Mouse (Mus musculus): ENCODE measurements around the gene Mbnl2. TPM values are rescaled to one million over a fixed set of nuclear protein-coding genes. Genes with fewer than 3 reads are reported as not detected.
A peak's percentile ranks its signal among the peaks of the same experiment; 100 is the strongest.

Mbnl2 gene
- polyA plus RNA-seq, 1 experiment from 2014 or later, result 19.3 TPM

- no peak overlapping the region for H3K27ac ChIP-seq (ENCODE audit: low read length)
- WGBS (ENCODE audit: insufficient replicate concordance), result 58% methylated on average over 11 of the region's 11 CpGs
- H3K27me3 ChIP-seq (ENCODE audit: control insufficient read depth, insufficient read depth, low read depth, low read length), result no peaks in the 10 kb centered on the region
- H3K4me1 ChIP-seq (ENCODE audit: control insufficient read depth, low read depth, low read length), result peaks cover 8% of the 10 kb centered on the region
- H3K9me3 ChIP-seq (replicated peaks; ENCODE audit: control insufficient read depth, low read length), result no peaks in the 10 kb centered on the region
- no peaks in the 10 kb centered on the region for H3K36me3 ChIP-seq (ENCODE audit: control insufficient read depth, insufficient read depth)
- no peak overlapping the region for H3K4me2 ChIP-seq (ENCODE audit: low read depth, low read length)
- H3K9ac ChIP-seq (ENCODE audit: low read depth, low read length), result no peak overlapping the region
- ATAC-seq (ENCODE audit: low read depth), result no peak
- H3K4me3 ChIP-seq (ENCODE audit: low read depth, low read length), result no peak overlapping the region
Observed at GRCm38 (mm10) chr14:120373026-120374024, 97.9 kb downstream of the Mbnl2 start.

- no peak overlapping the region for H3K4me3 ChIP-seq (ENCODE audit: low read depth, low read length)
- 83% methylated on average over 14 of the region's 14 CpGs for WGBS (ENCODE audit: insufficient replicate concordance)
- H3K4me2 ChIP-seq (ENCODE audit: low read depth, low read length), result no peak overlapping the region
- no peaks in the 10 kb centered on the region for H3K9me3 ChIP-seq (replicated peaks; ENCODE audit: control insufficient read depth, low read length)
- no peak overlapping the region for H3K9ac ChIP-seq (ENCODE audit: low read depth, low read length)
- no peaks in the 10 kb centered on the region for H3K36me3 ChIP-seq (ENCODE audit: control insufficient read depth, insufficient read depth)
- H3K27me3 ChIP-seq (ENCODE audit: control insufficient read depth, insufficient read depth, low read depth, low read length), result no peaks in the 10 kb centered on the region
- no peak overlapping the region for H3K27ac ChIP-seq (ENCODE audit: low read length)
- no peaks in the 10 kb centered on the region; the same call in 1 of the 2 replicates for H3K4me1 ChIP-seq (ENCODE audit: control insufficient read depth, low read depth, low read length)
- ATAC-seq (ENCODE audit: low read depth), result no peak
Observed at GRCm38 (mm10) chr14:120374786-120375185, 99.3 kb downstream of the Mbnl2 start.

GRCm38 (mm10) chr14:120377192-120377591, 101.7 kb downstream of the Mbnl2 start:
- no peaks in the 10 kb centered on the region for H3K9me3 ChIP-seq (replicated peaks; ENCODE audit: control insufficient read depth, low read length)
- H3K36me3 ChIP-seq (ENCODE audit: control insufficient read depth, insufficient read depth), result no peaks in the 10 kb centered on the region
- H3K27me3 ChIP-seq (ENCODE audit: control insufficient read depth, insufficient read depth, low read depth, low read length), result no peaks in the 10 kb centered on the region
- WGBS (ENCODE audit: insufficient replicate concordance), result 62% methylated on average over 4 of the region's 4 CpGs
- H3K9ac ChIP-seq (ENCODE audit: low read depth, low read length), result no peak overlapping the region
- H3K27ac ChIP-seq (ENCODE audit: low read length), result no peak overlapping the region
- no peaks in the 10 kb centered on the region for H3K4me1 ChIP-seq (ENCODE audit: control insufficient read depth, low read depth, low read length)
- ATAC-seq (ENCODE audit: low read depth), result no peak
- no peak overlapping the region for H3K4me2 ChIP-seq (ENCODE audit: low read depth, low read length)
- no peak overlapping the region for H3K4me3 ChIP-seq (ENCODE audit: low read depth, low read length)

GRCm38 (mm10) chr14:120378002-120378401, 102.5 kb downstream of the Mbnl2 start:
- no peak overlapping the region for H3K4me2 ChIP-seq (ENCODE audit: low read depth, low read length)
- H3K9me3 ChIP-seq (replicated peaks; ENCODE audit: control insufficient read depth, low read length), result no peaks in the 10 kb centered on the region
- 72% methylated on average over 8 of the region's 8 CpGs for WGBS (ENCODE audit: insufficient replicate concordance)
- H3K36me3 ChIP-seq (ENCODE audit: control insufficient read depth, insufficient read depth), result no peaks in the 10 kb centered on the region
- no peak for ATAC-seq (ENCODE audit: low read depth)
- no peaks in the 10 kb centered on the region for H3K27me3 ChIP-seq (ENCODE audit: control insufficient read depth, insufficient read depth, low read depth, low read length)
- H3K9ac ChIP-seq (ENCODE audit: low read depth, low read length), result no peak overlapping the region
- no peaks in the 10 kb centered on the region for H3K4me1 ChIP-seq (ENCODE audit: control insufficient read depth, low read depth, low read length)
- H3K27ac ChIP-seq (ENCODE audit: low read length), result no peak overlapping the region
- no peak overlapping the region for H3K4me3 ChIP-seq (ENCODE audit: low read depth, low read length)

GRCm38 (mm10) chr14:120379716-120380115, 104.2 kb downstream of the Mbnl2 start:
- Histone ChIP-seq H3K27me3 (ENCODE audit: control insufficient read depth, insufficient read depth, low read depth, low read length) (no peaks in the 10 kb centered on the region), H3K36me3 (ENCODE audit: control insufficient read depth, insufficient read depth) (no peaks in the 10 kb centered on the region), H3K27ac (ENCODE audit: low read length) (no peak overlapping the region), H3K4me3 (ENCODE audit: low read depth, low read length) (no peak overlapping the region), H3K9ac (ENCODE audit: low read depth, low read length) (no peak overlapping the region), H3K4me1 (ENCODE audit: control insufficient read depth, low read depth, low read length) (no peaks in the 10 kb centered on the region), H3K4me2 (ENCODE audit: low read depth, low read length) (no peak overlapping the region), H3K9me3 (replicated peaks; ENCODE audit: control insufficient read depth, low read length) (no peaks in the 10 kb centered on the region)
- ATAC-seq (ENCODE audit: low read depth), result peak; percentile 60
- 57% methylated on average over 4 of the region's 4 CpGs for whole genome bisulfite sequencing (ENCODE audit: insufficient replicate concordance)

GRCm38 (mm10) chr14:120381378-120382134, 106.1 kb downstream of the Mbnl2 start:
- no peaks in the 10 kb centered on the region for H3K4me1 ChIP-seq (ENCODE audit: control insufficient read depth, low read depth, low read length)
- WGBS (ENCODE audit: insufficient replicate concordance), result 80% methylated on average over 26 of the region's 26 CpGs
- no peak overlapping the region for H3K27ac ChIP-seq (ENCODE audit: low read length)
- H3K4me2 ChIP-seq (ENCODE audit: low read depth, low read length), result no peak overlapping the region
- no peak overlapping the region for H3K9ac ChIP-seq (ENCODE audit: low read depth, low read length)
- H3K9me3 ChIP-seq (replicated peaks; ENCODE audit: control insufficient read depth, low read length), result no peaks in the 10 kb centered on the region
- H3K36me3 ChIP-seq (ENCODE audit: control insufficient read depth, insufficient read depth), result no peaks in the 10 kb centered on the region
- no peak for ATAC-seq (ENCODE audit: low read depth)
- H3K27me3 ChIP-seq (ENCODE audit: control insufficient read depth, insufficient read depth, low read depth, low read length), result no peaks in the 10 kb centered on the region
- H3K4me3 ChIP-seq (ENCODE audit: low read depth, low read length), result no peak overlapping the region

- Histone ChIP-seq H3K4me2 (ENCODE audit: low read depth, low read length) (no peak overlapping the region), H3K9ac (ENCODE audit: low read depth, low read length) (no peak overlapping the region), H3K27me3 (ENCODE audit: control insufficient read depth, insufficient read depth, low read depth, low read length) (no peaks in the 10 kb centered on the region), H3K9me3 (replicated peaks; ENCODE audit: control insufficient read depth, low read length) (no peaks in the 10 kb centered on the region), H3K4me3 (ENCODE audit: low read depth, low read length) (no peak overlapping the region), H3K27ac (ENCODE audit: low read length) (no peak overlapping the region), H3K36me3 (ENCODE audit: control insufficient read depth, insufficient read depth) (no peaks in the 10 kb centered on the region), H3K4me1 (ENCODE audit: control insufficient read depth, low read depth, low read length) (no peaks in the 10 kb centered on the region; the same call in 1 of the 2 replicates)
- ATAC-seq (ENCODE audit: low read depth), result no peak
- WGBS (ENCODE audit: insufficient replicate concordance), result 41% methylated on average over 5 of the region's 5 CpGs
Observed at GRCm38 (mm10) chr14:120382179-120382578, 106.7 kb downstream of the Mbnl2 start.

GRCm38 (mm10) chr14:120383186-120383851, 107.8 kb downstream of the Mbnl2 start:
- Histone ChIP-seq H3K9me3 (replicated peaks; ENCODE audit: control insufficient read depth, low read length) (no peaks in the 10 kb centered on the region), H3K9ac (ENCODE audit: low read depth, low read length) (no peak overlapping the region), H3K4me1 (ENCODE audit: control insufficient read depth, low read depth, low read length) (no peaks in the 10 kb centered on the region; the same call in 1 of the 2 replicates), H3K36me3 (ENCODE audit: control insufficient read depth, insufficient read depth) (no peaks in the 10 kb centered on the region), H3K27me3 (ENCODE audit: control insufficient read depth, insufficient read depth, low read depth, low read length) (no peaks in the 10 kb centered on the region), H3K4me2 (ENCODE audit: low read depth, low read length) (no peak overlapping the region), H3K27ac (ENCODE audit: low read length) (no peak overlapping the region), H3K4me3 (ENCODE audit: low read depth, low read length) (no peak overlapping the region)
- 71% methylated on average over 11 of the region's 11 CpGs for WGBS (ENCODE audit: insufficient replicate concordance)
- ATAC-seq (ENCODE audit: low read depth), result no peak

Data from liver, embryonic 16.5 days (tissue).